Mouse (Mus musculus) erythroblast, embryonic 14.5 days (primary cell): ENCODE results near the gene Cfap69.

Source experiments
- GATA1 ChIP-seq: IDR thresholded peaks from 2 replicates; pipeline ENCODE4 v1.6.1; 2012; ENCODE audit warnings: low read length, inconsistent platforms, mixed read lengths
- TAL1 ChIP-seq: IDR thresholded peaks from 3 replicates; pipeline ENCODE4 v1.6.1; 2012; ENCODE audit warnings: low read length, inconsistent platforms, mixed read lengths

DNA sequence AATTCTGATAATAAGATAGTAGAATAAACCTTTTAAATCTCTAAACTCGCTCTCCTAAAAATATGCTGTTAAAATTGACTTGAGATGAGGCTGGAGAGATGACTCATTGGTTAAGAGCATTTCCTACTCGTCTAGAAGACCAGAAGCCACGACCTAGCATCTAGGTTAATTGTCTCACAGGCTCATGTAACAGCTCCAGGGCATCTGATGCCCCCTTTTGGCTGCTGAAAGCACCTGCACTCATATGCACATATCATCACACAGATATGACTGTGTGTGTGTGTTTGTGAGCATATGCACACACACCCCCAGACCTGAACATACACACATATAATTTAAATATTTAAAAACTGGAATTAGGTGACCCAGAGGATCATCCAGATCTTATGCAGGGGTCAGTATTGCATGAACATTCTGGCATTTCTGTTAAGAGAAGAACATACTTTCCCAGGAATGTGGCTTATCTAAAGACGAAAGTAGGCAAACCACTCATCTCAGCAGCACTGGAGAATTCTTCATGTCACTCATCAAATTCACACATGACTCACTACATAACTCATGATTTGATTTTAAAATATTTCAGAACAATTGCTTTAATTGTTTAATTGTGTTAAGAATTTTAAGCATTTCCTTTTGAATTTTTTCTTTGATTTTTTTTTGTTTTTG lies 102.9 kb downstream of the Cfap69 start:
- no peak for TF ChIP-seq TAL1
- no peak for TF ChIP-seq GATA1
